Mouse (Mus musculus): ENCODE data around the gene Gsta4.
A peak's percentile ranks its signal among the peaks of the same experiment; 100 is the strongest.
"Not testable (repeated sequence)": the region's sequence is repeated elsewhere in the genome, so short reads cannot be mapped to it uniquely, and the experiment has no call there.

Gsta4 gene

DNA sequence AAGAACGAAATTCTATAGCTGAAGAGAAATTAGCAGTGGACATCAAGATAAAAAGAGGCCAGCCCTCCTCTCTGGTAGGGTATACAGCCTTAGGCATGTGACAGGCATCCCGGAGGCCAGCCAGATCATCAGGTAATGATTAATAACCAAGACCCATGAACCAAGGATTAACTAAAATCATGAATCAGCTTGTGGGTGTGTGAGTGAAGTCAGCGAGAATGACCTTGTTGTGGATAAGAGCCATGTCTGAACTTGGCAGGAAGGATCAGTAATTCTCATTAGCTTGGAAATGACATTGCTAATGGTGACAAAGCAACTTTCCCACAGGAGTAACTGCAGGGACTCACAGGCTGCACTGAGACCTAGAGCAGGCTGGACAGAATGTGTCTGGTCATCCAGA is 47.1 kb downstream of the Gsta4 start:
- not testable (repeated sequence) for DNase-seq (ENCODE audit: low spot score in 2 of 2)

DNA sequence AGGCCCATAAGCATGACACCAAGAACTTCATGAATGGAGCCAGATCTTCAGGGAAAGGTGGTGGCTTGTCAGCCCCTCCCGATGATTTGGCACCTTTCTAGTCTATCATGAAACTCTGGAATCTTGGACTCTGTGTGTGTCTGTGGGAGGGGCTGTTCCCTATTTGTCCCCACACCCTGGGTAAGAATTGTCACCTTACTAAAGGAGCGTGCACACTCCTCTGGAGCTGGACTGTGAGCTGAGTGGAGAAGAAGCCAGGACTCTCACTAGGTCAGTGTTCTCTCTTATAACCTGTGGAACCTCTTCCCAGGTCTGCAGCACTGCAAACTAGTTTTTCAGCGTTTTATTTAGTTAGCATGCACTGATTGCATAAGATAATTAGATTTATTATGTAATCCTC is 47.9 kb downstream of the Gsta4 start, which contains the start of gene Gsta1:
Gsta1 (plus strand) TSS at position 196 of the 400 bp plus-strand sequence.
- DNase-seq (ENCODE audit: low spot score in 2 of 2), result not testable (repeated sequence)

DNA sequence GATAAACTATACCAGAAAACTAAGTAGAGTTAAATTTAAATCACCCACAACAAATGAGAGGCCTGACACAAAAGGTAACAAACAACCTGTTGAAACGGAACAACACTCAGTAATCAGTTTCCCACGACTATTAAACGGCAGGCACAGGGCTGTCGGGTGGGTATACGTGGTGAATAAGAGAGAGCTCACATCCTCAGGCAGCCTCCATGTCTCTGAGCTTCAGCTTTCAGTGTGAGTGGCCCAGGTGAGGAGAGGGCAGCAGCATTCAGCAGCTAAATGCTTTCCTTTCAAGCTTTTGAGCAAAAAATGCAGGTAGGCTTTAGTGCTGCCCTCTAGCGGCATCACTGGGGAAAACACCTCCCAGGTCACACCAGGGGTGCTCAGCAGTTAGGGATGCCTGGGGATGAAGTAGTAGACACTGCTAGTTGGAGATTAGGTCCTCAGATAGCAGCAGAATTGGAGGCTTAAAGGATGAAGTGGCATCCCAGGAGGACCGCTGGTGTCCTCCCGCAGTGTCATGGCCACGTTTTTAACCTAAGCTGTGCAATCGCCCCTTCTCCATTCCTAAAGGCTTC is 50.6 kb downstream of the Gsta4 start:
- DNase-seq (ENCODE audit: low spot score in 2 of 2), result not testable (repeated sequence)

DNA sequence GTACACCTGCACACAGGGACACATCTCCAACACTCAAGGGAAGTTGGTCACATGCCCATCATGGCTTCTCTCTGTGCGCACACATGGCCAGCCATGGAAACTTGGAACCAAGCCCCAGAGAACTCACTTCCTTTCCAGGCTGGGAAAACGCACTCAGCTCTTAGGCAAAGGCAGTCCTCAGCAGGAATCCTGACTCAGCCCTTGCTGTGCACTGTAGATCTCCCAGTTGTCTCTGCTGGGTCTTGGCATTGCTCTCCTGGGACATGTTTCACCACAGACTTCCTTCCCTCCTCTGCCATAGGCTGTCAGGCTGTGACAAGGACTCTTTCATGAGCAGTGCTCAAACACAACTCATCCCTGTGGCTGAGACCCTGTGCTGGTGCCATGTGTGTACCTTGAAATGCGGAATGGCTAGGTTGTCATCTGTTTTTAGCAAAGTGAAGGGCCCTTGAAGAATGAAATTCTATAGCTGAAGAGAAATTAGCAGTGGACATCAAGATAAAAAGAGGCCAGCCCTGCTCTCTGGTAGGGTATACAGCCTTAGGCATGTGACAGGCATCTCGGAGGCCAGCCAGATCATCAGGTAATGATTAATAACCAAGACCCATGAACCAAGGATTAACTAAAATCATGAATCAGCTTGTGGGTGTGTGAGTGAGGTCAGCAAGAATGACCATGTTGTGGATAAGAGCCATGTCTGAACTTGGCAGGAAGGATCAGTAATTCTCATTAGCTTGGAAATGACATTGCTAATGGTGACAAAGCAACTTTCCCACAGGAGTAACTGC is 73.3 kb downstream of the Gsta4 start:
- DNase-seq (ENCODE audit: low spot score in 2 of 2), result peak in 1 of 2 experiments; percentile 17

DNA sequence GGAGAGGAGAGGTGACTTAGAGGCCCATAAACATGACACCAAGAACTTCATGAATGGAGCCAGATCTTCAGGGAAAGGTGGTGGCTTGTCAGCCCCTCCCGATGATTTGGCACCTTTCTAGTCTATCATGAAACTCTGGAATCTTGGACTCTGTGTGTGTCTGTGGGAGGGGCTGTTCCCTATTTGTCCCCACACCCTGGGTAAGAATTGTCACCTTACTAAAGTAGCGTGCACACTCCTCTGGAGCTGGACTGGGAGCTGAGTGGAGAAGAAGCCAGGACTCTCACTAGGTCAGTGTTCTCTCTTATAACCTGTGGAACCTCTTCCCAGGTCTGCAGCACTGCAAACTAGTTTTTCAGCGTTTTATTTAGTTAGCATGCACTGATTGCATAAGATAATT is 74.3 kb downstream of the Gsta4 start, which contains the start of gene Gm3776:
Gm3776 (plus strand) TSS at position 216 of the 400 bp plus-strand sequence.
- DNase-seq (ENCODE audit: low spot score in 2 of 2), result not testable (repeated sequence)

Data from urinary bladder, postnatal 36 days (tissue).